Mouse (Mus musculus) erythroblast, adult 5-6 weeks (primary cell): Measurements from ENCODE around the gene Ctdspl2. TPM values are rescaled to one million over a fixed set of nuclear protein-coding genes. Genes with fewer than 3 reads are reported as not detected.
"Not testable (repeated sequence)": the region's sequence is repeated elsewhere in the genome, so short reads cannot be mapped to it uniquely, and the experiment has no call there.

Experiments
- ATAC-seq: replicated peaks from 2 replicates; pipeline ENCODE4 v1.8.0; 2016; ENCODE audit warnings: moderate number of reproducible peaks, mild to moderate bottlenecking, moderate TSS enrichment, inconsistent platforms; ENCODE audit not compliant: poor library complexity, low FRiP score, severe bottlenecking
- total RNA-seq, 2 experiments: library from RNA; stranded (forward) in 1 of 2; stranded (reverse) in 1 of 2; fragments of 150-400 nt in 1 of 2; fragments of 200-764, 138-1000 nt in 1 of 2; gene quantifications; 2 replicates each; pipeline versions ENCODE4 v1.2.3 to v1.2.4; 2015 to 2017; ENCODE audit warnings: low replicate concordance in 2 of 2

Ctdspl2 gene
- total RNA-seq (2015; ENCODE audit: low replicate concordance) = 19.4 and 23.4 TPM in 2 replicates
- total RNA-seq (2017; ENCODE audit: low replicate concordance) = 22.6 and 30.2 TPM in 2 replicates

DNA sequence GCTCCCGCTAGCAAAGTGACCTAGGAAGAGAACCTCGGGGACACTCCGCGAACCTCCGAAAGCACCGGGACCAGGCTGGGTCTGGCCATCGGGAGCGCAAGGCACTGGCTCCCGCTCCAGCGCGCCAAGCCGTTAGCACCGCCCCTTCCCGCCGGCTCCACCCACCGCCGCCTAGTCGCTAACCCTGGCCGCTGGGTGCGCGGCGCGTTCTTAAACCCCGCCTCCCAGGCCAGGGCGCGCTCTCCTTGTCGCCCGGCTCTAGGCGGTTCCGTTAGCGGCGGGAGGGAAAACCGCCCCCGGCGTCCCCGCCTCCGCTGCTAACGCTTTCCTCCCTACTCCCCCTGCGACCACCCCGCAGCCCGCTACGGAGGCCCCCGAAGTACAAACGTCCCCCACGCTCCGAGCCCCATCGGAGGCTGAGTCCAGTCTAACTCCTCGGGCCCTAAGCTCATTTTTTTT lies at the start of gene Ctdspl2, which contains the start of gene Mageb3:
Ctdspl2 (plus strand) TSS at position 237 of the 459 bp plus-strand sequence.
Mageb3 (minus strand) TSS at position 328 of the 459 bp plus-strand sequence.
- ATAC-seq = peak; percentile 93

- no peak for ATAC-seq
Measured at GRCm38 (mm10) chr2:121909975-121910374, 45.8 kb upstream of the Ctdspl2 start.

- ATAC-seq = no peak
Measured at GRCm38 (mm10) chr2:121916047-121916970, 39.5 kb upstream of the Ctdspl2 start.

DNA sequence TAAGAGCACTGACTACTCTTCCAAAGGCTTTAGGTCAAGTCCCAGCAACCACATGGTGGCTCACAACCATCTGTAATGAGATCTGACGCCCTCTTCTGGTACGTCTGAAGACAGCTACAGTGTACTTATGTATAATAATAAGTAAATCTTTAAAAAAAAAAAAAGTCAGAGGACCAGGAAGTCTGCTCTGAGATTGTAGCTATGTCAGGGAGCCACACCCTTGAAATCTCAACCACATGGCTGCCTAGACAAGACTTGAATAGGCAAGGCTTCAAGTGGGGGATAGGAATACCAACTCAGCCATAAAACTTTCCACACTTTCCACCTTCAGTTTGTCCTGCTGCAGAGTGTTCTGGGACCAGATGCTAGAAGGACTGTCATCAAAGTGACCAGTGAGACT lies 18.2 kb upstream of the Ctdspl2 start:
- ATAC-seq = not testable (repeated sequence)

DNA sequence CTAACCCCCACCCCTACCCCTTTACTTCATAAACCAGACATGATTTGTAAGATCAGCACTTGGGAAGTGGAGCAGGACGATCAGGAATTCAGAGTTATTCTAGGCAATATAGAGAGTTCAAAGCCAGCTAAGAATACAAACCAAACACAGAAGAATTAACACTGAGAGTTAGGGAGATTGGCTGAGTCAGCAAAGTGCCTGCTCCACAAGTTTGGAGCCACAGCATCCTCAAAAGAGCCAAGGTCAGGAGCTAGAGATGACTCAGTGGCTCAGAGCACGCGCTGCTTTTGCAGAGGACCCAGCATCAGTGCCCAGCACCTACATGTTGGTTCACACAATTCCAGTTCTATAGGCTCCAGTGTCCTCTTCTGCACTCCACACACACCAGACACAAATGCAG lies 12.4 kb upstream of the Ctdspl2 start:
- no peak for ATAC-seq

DNA sequence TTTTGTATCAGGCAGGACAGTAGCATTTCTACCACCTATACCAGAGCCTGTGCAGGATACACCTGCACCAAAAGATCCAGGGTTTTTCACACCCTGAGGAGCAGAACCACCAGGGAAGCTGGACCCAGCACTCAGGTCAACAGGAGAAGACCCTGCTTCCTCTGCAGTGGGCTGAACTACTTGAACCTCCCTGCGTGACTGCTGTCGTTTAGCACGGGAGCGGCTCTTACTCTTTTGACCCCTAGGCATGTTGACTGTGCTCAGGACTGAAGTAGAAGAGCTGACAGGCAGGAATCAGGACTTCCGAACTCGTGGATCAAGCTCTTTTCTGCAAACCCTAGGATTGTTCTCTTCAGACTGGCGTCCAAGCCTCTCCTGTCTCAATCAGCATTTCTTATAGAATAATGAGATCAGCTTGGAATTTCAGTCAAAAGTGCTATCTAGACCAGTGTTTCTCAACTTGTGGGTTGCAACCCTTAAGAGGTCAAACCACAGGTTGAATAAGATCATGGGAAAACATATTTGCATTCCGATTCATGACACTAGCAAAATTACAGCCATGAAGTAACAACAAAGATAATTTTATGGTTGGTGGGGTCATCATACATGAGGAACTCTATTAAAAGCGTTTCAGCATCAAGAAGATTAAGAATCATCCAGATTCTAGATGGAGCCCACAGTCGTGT lies 687 bp upstream of the Ctdspl2 start:
- 0 out of 2 replicates have a peak, but pooled peaks have one; percentile 7 for ATAC-seq

DNA sequence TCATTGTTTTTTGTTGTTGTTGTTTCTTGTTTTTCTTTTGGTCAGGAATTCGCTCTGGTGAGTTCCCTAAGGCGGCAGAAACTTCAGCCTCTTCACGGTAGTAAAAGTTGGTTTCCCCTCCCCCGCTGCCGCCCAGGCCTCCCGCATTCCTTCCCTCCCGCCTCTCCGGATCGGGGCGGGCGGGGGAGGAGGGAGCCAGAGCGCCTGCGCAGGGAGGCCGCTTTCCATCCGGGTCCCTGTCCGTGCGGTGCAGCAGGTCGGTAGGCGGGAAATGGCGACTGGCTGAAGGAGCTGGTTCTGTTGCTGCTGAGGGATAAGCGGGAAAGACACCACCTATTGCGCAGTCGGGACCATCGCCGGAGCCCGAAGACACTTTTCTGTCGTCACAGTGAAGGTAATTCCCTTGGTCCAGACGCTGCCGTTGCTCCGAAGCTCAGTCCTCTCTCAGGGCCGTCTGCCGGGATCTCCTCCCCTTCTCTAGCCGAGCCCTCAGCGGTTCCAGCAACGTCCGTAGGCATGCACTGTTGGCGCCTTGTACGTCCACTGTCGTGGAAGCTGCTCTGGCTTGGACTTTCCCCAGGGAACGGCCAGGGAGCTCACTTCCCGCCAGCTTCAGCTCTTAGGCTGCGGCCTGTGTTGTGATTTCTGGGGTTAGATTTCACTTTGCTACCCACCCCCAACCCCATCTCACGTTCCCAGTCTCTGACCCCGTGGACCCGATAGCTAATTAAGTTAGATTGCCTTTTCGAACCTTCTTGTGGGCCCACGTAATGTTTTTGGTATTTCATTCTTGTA lies 620 bp downstream of the Ctdspl2 start:
- ATAC-seq = peak; percentile 87

GRCm38 (mm10) chr2:121957216-121957792 lies 1.5 kb downstream of the Ctdspl2 start:
- ATAC-seq = no peak

- no peak for ATAC-seq
Measured at GRCm38 (mm10) chr2:121995738-121996137, 39.9 kb downstream of the Ctdspl2 start.

DNA sequence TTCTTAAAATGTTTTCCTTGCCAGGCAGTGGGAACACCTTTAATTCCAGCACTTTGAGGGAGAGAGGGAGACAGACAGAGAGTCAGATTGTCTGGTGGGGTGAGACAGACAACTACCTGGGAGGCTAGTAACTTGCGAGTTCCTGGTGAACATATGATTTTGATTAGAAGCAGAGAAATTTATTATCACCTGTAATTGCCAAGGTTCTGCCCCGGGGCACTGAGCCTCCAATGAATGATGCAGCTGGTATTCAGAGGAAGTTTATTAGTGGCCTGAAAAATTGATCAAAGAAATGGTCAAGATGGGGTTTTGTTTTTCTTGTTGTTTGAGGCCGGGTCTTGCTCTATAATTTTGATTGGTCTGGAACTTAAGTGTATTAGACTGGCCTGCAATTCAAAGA lies 53.0 kb downstream of the Ctdspl2 start:
- no peak for ATAC-seq

GRCm38 (mm10) chr2:122011441-122011840 lies 55.6 kb downstream of the Ctdspl2 start:
- ATAC-seq = no peak

GRCm38 (mm10) chr2:122018705-122019104 lies 62.9 kb downstream of the Ctdspl2 start:
- ATAC-seq = no peak

DNA sequence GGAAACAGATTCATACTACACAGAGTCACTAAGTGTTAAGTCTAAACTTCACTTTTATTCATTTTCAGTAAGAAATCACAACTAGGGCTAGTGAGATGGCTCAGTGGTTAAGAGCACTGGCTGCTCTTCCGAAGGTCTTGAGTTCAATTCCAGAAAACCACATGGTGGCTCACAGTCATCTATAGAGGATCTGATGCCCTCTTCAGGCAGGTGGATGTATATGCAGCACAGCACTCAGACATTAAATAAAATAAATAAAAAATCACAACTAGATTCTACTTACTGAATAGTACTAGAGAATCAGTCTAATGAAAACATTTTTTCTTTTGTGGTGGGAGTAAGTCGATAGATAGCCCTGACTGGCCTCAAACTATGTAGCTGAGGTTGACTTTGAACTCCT lies 66.5 kb downstream of the Ctdspl2 start:
- ATAC-seq = 0 out of 2 replicates have a peak, but pooled peaks have one; percentile 53

GRCm38 (mm10) chr2:122027091-122027490 lies 71.3 kb downstream of the Ctdspl2 start:
- not testable (repeated sequence) for ATAC-seq

DNA sequence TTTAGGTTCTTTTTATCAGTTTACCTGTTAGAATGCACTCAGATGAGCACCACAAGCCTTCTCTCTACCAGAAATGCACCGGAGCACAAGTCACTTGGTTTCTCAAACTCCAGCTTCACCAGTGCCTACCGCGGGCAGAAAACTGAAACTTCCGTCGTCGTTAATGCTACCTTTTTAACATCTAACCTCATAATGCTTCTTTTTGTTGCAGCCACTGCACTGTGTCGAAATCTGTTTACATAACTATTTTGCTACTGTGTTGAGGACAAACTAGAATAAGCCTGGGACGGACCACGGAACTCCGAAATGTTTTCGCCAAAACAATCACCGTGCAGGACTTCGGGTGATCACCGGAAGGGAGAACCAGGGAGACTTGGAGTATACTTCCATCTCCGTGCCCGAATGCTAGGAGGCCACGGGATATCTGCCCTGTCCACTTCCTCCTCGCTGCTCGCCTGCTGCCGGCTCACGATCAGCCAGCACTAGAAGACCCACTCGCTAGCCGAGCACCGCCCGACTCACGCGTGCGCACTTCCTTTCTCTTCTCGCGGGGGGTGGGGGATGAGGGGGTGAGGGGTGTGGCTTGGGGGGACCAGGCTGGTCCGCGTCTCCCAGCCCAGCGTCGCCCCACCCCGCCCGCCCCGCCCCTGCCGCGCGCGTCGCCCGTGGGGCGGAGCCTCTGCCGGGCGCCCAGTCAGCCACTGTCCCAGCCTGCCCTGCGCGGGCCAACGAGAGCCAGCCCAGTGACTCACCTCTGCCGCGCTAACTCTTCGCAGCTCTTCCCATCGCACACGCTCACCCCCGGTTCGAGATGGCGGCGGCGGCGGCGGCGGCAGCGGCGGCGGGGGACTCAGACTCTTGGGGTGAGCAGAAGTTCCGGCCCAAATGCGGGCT lies 72.3 kb downstream of the Ctdspl2 start, which contains the start of gene Eif3j1:
Eif3j1 (plus strand) TSS at position 685 of the 894 bp plus-strand sequence.
- peak; percentile 91 for ATAC-seq

GRCm38 (mm10) chr2:122028756-122029700 lies 73.2 kb downstream of the Ctdspl2 start:
- ATAC-seq = peak; percentile 42

DNA sequence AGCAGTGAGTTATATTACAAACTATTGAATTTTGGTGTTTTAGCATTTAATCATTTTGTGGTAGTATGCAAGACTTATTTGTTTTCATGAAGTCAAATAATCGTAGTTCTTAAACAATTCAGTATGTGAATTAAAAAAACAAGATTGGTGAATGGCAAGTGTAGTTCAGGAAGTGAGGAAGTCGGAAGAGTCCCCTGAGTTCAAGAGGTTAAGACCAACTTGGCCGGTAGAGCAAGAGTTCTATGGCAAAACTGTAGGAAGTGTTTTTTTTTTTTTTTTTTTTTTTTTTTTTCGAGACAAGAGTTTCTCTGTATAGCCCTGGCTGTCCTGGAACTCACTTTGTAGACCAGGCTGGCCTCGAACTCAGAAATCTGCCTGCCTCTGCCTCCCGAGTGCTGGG lies 76.2 kb downstream of the Ctdspl2 start:
- no peak for ATAC-seq
